Mouse (Mus musculus) cerebellum, adult 2 months (tissue): ENCODE results near the gene Rab3a. TPM values are rescaled to one million over a fixed set of nuclear protein-coding genes. Genes with fewer than 3 reads are reported as not detected.

Experiments
- DNase-seq, 2 experiments: peaks; one replicate each; pipeline ENCODE4 v3.0.0; 2021
- H3K27ac ChIP-seq: fragments of 200-500 bp; 2 replicates; pipeline ENCODE4 v1.5.1; 2012; ENCODE audit warnings: low read length, control low read depth, inconsistent platforms; ENCODE audit not compliant: insufficient read depth
- H3K27me3 ChIP-seq: fragments of 200-500 bp; 2 replicates; pipeline ENCODE4 v1.6.1; 2012; ENCODE audit warnings: inconsistent platforms, mild to moderate bottlenecking, low read length, moderate library complexity; ENCODE audit not compliant: control insufficient read depth, insufficient read depth
- H3K4me1 ChIP-seq: fragments of 200-500 bp; 2 replicates; pipeline ENCODE4 v1.6.1; 2011; ENCODE audit warnings: low read length; ENCODE audit not compliant: control insufficient read depth, insufficient read depth
- H3K4me3 ChIP-seq: fragments of 200-500 bp; replicated peaks from 2 replicates; pipeline ENCODE3; 2011; ENCODE audit warnings: mild to moderate bottlenecking, low read depth, low read length, control low read depth; ENCODE audit not compliant: insufficient read depth
- CTCF ChIP-seq: fragments of 200-500 bp; IDR thresholded peaks from 2 replicates; pipeline ENCODE4 v1.5.1; 2011; ENCODE audit warnings: low read depth, mild to moderate bottlenecking, control low read depth, low read length, moderate library complexity, borderline replicate concordance; ENCODE audit not compliant: insufficient read depth
- POLR2A ChIP-seq: fragments of 200-500 bp; IDR thresholded peaks from 2 replicates; pipeline ENCODE4 v1.6.1; 2011; ENCODE audit warnings: low read length, control low read depth, borderline replicate concordance; ENCODE audit not compliant: insufficient read depth
- WGBS: fragments of 180-500 bp; shearing (Covaris S2); methylation state at CpG from one replicate; pipeline ENCODE4 v1.1.7; 2018; 5-methylcytosine and 5-hydroxymethylcytosine counted together
- polyA plus RNA-seq: library from polyadenylated mRNA; depleted of rRNA; stranded (reverse); fragments of >200 nt; gene quantifications from 2 replicates; pipeline ENCODE4 v1.2.3, GENCODE M21; 2012

Rab3a gene
- polyA plus RNA-seq, 1 experiment: 1,156 TPM

GRCm38 (mm10) chr8:70775227-70775626 lies 20.7 kb downstream of the Rab3a start:
- peak overlapping the region; percentile 74 for H3K4me3 ChIP-seq
- no peaks in the 10 kb centered on the region for H3K27me3 ChIP-seq
- peaks cover 39% of the 10 kb centered on the region for H3K4me1 ChIP-seq
- peak overlapping the region; percentile 74; the same call in 1 of the 2 replicates for H3K27ac ChIP-seq
- WGBS: 28% methylated on average over 5 of the region's 5 CpGs
- TF ChIP-seq CTCF (no peak), POLR2A (no peak)
- no peak for DNase-seq

DNA sequence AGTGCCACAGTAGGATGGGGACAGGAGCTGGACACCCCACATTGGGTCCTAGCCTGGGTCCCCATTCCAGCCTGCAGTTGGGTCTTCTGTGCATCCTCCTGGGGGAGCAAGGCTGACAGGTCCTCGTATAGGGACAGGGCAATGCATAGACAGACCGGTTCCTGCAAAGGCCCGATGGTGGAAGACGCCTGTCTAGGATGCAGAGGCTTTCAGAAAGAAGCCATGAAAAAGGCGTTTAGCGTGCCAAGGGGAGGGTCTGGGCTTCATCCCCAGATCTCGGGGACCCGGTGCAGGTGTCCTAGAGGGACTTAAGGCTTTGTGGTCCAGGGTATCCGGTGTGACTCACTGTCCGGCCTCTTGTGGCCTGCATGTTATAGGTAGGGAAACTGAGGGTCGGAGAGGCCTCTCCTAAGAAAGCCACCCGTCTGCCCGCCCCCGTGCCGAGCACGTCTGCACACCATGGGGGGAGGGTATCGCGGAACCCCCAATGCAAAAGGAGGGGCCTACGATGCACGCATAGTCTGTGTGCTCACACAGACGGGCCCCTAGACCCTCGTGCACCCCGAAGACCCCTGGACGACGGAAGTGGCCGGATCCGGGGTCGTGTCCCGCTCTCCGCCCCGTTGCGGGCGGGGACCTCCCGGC lies 21.5 kb downstream of the Rab3a start:
- Histone ChIP-seq H3K4me3 (peak overlapping the region; percentile 74), H3K27me3 (no peaks in the 10 kb centered on the region), H3K27ac (peak overlapping the region; percentile 74), H3K4me1 (peaks cover 39% of the 10 kb centered on the region)
- under 1% methylated on average over 34 of the region's 34 CpGs for WGBS
- DNase-seq: peak in 1 of 2 experiments; percentile 61
- TF ChIP-seq POLR2A (no peak), CTCF (no peak)

DNA sequence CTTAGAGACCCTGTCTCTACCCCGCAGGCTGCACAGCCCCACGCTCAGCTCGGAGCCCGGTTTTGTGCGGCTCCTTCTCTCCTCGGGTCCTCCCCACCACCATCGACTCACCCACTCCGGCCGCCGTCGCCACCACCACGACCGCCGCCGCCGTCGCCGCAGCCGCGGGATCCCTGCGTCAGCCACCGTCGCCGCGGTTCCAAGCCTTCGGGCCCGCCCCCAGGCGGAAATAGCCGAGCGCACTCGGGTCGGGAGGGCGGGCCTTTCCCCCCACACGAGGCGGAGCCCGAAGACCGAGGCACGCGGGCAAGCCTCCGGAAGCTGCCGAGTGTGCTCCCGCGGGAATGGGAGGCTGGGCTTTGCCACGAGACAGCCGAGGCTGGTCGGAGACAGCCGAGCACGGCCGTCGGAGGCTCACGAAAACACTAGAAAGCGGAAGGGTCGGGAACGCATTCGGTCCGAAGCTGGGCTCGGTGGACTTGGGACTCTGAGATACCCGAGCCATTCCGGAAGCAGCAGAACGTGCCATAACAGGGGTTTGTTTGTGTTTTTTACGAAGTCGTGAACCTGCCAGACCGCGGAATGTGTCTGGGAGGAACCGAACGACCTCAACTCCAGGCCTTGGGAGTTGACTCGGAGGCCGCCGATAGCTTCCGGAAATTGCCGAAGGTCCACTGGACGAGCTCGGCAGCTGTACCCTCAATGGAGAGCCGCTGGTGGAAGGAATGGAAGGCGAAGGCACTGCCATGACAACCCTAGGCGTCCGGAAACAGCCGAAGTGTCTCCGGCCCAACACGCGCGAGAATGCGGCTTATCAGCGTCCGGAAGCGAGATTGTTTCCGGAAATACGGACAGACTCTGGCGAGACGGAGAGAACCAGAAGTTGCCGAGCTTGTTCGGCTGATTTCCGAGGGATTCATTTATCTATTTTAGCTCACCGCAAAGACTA lies 22.3 kb downstream of the Rab3a start, which contains the start of gene Pik3r2:
Gene Pik3r2 (minus strand): TSS at position 218 of the 949 bp plus-strand sequence.
- under 1% methylated on average over 93 of the region's 94 CpGs for WGBS
- H3K27ac ChIP-seq: peak within 1 kb of the TSS; percentile 74
- TF ChIP-seq POLR2A (peak; percentile 72), CTCF (no peak)
- DNase-seq: peak; percentile 97 to 98
- no peaks in the 10 kb centered on the region for H3K27me3 ChIP-seq
- H3K4me1 ChIP-seq: peaks cover 34% of the 10 kb centered on the region
- H3K4me3 ChIP-seq: peak within 1 kb of the TSS; percentile 85

GRCm38 (mm10) chr8:70780093-70780492 lies 25.6 kb downstream of the Rab3a start:
- DNase-seq: no peak
- Histone ChIP-seq H3K27ac (no peak overlapping the region), H3K27me3 (no peaks in the 10 kb centered on the region), H3K4me3 (no peak overlapping the region), H3K4me1 (peaks cover 6% of the 10 kb centered on the region)
- no peak for TF ChIP-seq POLR2A
- TF ChIP-seq CTCF: no peak
- 88% methylated on average over 11 of the region's 11 CpGs for WGBS

- DNase-seq: no peak
- H3K4me3 ChIP-seq: no peak overlapping the region
- 88% methylated on average over 25 of the region's 25 CpGs for WGBS
- TF ChIP-seq CTCF (no peak), POLR2A (no peak)
- H3K27me3 ChIP-seq: no peaks in the 10 kb centered on the region
- peaks cover 17% of the 10 kb centered on the region for H3K4me1 ChIP-seq
- no peak overlapping the region for H3K27ac ChIP-seq
Measured at GRCm38 (mm10) chr8:70786291-70787050, 32.0 kb downstream of the Rab3a start.

GRCm38 (mm10) chr8:70787051-70787445 lies 32.6 kb downstream of the Rab3a start:
- no peaks in the 10 kb centered on the region for H3K27me3 ChIP-seq
- 96% methylated on average over 3 of the region's 3 CpGs for WGBS
- no peak overlapping the region for H3K27ac ChIP-seq
- H3K4me3 ChIP-seq: no peak overlapping the region
- no peak for TF ChIP-seq POLR2A
- no peak for TF ChIP-seq CTCF
- DNase-seq: no peak
- peaks cover 17% of the 10 kb centered on the region for H3K4me1 ChIP-seq

- Histone ChIP-seq H3K4me3 (peak overlapping the region; percentile 47), H3K27ac (no peak overlapping the region)
Measured at GRCm38 (mm10) chr8:70787941-70788667, 33.6 kb downstream of the Rab3a start.

More at GRCm38 (mm10) chr8:70787941-70788667, 33.6 kb downstream of the Rab3a start:
- WGBS: 7% methylated on average over 30 of the region's 30 CpGs
- H3K4me1 ChIP-seq: peaks cover 23% of the 10 kb centered on the region
- peak; percentile 90 to 93 for DNase-seq
- no peaks in the 10 kb centered on the region for H3K27me3 ChIP-seq
- TF ChIP-seq CTCF: no peak
- no peak for TF ChIP-seq POLR2A
